Mouse (Mus musculus): Measurements from ENCODE around the gene Pik3c2b.
A peak's percentile ranks its signal among the peaks of the same experiment; 100 is the strongest.

Gene Pik3c2b

DNA sequence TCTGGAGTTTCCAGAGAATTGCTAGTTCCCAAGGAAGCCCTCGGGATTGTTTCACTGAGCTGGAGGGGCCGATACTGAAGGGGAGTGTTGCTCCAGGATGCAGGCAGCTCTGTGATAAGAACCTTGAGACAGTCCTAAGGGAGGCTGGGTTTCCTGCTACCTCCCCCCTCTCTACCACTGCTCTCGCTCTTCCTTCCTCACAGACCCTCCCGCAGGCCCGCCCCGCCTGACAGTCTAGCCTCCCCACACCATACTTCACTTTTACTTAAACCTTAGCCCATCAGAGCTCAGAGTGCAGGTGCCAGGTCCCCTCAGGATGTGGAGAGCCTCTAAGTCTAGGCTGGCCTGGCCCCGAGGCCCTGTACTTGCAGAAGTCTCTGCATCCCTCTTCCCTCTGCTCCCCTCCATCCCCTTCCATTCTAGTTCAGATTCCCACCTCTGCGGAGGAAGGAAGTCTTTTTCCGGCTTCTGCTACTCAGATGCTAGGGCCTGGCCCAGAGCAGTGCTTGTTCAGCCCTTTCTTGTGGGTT, 27.9 kb downstream of the Pik3c2b start:
- peak; percentile 52 for DNase-seq

DNA sequence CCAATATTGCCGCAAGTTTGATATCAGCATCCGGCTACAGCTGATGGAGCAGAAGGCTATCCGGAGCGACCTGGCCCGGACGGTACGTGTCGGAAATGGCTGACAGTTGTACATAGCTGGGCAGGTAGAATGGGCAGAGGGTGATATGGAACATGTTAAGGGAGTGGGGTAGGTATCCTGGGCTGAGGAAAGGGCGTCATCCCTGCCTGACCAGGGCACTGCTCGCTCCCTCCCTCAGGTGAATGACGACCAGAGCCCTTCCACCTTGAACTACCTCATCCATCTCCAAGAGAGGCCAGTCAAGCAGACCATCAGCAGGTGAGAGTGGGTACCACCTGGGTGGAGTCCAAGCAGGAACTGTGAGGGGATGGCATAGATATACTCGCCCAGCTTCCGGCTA, 29.1 kb downstream of the Pik3c2b start:
- DNase-seq: no peak

DNA sequence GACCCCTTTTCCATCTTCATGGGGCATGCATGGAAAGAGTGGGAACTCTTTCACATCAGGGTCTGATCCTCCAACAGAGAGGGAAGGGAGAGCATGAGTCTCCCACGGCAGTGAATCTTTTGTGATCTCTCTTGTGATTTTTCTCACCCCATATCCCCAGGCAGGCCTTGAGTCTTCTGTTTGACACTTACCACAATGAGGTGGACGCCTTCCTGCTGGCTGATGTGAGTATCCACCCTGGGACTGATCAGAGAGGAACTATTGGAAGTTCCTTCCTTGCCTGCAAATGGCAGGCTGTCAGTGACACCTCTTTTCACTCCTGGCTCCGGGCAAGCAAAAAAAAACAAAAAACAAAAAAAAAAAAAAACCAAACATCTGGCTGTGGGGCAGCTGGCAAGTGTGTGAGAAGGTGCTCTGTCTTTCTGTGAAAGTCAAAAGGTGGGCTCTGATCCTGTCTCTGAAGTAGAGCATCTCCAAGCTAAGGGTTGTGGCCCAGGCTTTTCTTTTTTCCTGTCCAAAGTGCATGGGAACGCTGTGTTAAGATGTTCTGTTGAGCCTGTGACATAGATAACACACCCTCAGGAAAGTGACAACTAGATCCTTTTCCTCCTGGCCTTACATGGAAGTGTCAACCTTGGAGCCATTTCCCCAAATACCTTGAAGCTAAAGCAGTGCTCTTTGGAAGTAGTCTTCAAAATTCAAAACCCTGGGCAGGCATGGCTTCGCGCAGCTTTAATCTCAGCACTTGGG, 30.4 kb downstream of the Pik3c2b start:
- DNase-seq: no peak

DNA sequence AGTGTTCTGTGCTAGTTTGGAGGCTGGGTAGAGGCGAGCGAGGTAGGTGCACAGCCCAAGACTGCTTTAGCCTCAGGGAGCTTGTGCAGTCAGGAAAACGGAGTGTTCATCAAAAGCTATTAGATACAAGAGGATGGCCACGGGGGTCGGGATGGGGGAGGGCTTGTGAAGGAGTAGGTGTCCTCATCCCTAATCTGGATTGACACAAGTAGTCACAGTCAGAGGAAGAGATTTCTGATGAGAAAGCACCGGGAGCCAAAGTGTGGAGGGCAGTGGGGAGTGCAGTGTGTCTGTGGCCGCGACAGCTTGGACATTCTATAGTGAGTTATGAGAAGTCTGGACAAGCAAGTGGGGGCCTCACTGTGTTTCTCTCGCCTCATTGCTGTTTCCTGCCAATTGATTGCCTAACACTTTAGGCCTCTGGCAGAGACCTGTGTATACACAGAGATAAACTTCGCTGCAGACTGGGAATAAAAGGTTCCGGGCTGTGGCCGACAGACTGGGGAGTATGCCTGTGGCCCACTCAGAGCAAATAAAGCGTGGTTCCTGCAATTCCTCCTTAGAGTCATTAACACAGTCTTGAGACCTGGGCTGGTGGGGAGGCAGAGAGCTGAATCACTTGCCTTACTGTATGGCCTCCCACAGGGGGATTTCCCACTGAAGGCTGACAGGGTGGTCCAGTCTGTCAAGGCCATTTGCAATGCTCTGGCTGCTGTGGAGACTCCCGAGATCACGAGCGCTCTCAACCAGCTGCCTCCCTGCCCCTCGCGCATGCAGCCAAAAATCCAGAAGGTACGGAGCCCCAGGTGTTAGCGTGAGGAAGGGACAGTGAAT, 31.4 kb downstream of the Pik3c2b start:
- DNase-seq: no peak

DNA sequence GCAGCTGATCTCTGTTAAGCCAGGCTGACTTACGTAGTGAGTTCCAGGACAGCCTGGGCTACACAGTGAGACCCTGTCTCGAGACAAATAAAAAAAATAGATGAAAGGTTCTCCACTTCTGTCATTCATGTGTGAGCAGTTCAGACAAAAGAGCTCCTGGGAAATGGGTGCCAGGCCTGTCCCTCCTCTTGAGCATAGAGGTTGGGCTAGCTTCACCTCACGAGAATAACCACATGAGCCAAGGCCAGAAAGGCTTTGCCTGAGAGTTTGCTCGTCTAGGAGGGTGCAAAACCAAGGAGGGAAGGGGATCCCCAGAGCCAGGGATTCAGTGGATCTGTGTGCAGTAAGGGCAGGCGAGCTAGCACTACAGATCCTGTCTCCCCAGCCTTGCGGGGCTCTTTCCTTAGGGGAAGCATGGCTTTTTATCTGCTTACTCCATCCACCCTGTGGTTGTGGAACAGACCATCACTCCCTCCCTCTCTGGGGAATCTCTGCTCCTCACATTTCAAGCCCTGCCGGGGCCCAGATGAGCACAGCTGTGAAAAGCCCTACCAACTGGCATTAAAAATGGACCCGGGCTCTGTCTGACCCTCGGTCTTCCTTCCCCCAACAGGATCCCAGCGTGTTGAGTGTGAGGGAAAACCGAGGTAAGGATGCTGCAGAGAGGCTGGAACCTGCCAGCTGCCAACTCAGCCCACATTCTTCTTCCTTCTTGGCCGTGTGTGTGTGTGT, 32.3 kb downstream of the Pik3c2b start:
- no peak for DNase-seq

DNA sequence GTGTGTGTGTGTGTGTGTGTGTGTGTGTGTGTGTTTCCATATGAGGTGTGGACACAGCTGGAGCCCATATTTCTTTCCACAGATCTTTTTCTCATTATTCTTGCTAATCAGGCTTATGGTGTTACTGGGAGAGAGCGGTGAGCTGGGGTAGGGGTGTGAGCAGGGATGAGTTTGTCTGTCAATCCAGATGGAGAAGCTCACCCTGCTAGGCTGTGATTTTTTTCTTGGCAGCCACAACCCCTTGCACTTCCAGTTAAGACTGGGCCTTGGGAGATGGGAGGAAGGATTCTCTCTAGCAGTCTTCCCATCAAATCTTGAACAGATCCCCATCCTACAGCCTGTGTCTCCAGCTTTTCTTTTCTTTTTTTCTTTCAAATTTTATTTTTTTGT, 32.9 kb downstream of the Pik3c2b start:
- no peak for DNase-seq

DNA sequence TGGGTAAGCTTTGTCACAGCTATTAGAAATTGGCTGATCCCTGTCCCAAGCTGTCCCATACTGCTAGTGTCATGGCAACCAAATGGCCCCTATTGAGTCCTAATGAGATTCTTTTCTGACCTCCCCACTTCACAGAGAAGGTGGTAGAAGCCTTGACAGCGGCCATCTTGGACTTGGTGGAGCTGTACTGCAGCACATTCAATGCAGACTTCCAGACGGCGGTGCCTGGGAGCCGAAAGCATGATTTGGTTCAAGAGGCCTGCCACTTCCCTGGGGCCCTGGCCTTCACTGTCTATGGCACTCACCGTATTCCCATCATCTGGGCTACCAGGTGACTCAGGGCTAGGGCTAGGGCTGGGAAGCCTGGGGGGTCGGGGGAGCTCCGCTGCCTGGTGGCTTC, 34.0 kb downstream of the Pik3c2b start:
- no peak for DNase-seq

DNA sequence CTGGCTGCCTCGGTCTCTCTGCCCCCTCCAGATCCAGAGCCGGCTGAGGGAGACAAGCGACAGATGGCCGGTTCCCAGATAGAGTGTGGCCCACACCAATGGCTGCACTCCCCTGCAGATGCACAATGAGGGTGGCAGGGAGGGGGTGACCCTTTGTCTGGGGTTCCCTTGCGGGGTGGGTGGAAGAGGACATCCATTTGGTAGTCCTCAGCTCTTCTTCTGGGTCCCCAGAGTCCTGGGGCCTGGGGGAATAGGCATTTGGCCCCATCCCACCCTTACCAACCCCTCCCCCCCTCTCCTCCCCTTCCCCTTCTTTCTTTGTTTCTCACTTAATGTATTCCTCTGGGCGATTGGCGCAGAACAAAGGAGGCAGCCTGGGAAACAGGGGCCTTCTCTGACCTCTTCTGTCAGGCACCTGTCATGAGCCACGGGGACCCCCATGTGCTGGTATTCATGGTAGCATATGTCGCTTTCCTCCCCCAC, 34.7 kb downstream of the Pik3c2b start:
- no peak for DNase-seq

DNA sequence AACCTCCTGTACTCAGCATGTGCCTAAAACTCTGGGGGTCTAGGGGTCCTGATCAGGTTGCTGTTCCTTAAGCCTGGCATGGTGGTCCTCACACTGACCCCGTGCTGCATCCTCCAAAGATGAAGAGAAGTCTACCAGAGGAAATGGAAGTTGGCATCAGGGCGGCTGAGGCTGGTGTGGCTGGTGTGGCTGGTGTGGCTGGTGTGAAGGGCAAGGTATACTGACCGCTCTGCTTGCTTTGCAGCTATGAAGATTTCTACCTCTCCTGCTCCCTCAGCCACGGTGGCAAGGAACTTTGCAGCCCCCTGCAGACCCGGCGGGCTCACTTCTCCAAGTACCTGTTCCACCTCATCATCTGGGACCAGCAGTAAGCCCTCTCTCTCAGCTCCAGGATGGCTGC, 35.2 kb downstream of the Pik3c2b start:
- no peak for DNase-seq

DNA sequence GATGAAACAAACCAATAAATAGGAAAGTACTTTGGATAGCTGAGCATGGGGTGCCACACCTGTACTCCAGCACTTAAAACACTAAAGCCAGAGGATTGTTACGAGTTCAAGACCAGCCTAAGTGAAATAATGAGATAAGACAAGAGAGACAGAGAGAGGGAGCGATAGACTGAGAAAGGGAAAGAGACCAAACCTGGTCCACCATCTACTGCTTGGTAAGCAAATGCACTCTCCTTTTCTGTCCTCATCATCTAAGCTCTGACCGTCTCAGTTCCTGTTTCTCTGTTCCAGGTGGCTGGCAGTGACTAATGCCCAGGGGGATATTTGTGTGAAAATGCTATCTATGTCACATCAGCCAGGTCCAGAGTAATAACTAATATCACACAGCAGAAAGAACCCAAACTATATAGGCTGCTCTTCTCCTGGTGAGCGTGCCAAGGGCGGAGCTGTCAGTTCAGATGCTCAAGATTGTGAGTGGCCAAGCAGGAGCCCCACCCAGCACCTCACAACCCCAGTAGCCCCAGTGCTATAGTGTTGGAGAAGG, 37.6 kb downstream of the Pik3c2b start:
- DNase-seq: no peak

DNA sequence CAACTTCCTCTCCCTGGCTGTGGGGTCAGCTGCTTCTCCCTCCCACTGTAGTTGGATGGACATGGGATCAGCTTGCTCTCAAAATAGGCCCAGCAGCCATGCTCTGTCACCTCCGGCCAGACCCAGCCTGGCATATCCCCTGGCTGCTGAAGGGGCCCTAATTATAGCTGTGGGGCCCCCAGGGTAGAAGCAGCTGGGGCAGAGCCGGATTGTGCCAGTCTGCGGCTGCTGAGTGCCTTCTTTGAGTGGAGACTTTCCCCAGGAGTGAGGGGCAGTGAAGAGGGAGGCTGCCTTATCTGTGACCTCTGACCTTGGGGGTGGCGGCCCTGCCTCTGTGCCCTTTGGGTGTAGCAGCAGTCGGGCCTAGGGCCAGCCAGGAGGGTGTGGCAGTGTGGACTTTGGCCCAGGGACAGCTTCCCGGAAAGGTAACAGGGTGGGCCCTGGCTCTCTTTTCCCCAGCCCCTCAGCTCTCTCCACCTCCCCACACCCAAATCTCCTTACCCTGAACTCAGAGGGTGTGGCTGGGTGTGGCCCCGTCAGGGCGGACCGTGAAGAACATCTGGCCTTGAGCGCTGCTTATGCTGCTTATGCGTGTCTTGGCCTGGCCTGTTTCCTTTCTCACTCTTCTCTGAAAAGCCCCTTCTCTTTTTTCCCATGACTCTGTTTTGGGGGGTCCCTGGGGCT, 38.6 kb downstream of the Pik3c2b start:
- no peak for DNase-seq

DNA sequence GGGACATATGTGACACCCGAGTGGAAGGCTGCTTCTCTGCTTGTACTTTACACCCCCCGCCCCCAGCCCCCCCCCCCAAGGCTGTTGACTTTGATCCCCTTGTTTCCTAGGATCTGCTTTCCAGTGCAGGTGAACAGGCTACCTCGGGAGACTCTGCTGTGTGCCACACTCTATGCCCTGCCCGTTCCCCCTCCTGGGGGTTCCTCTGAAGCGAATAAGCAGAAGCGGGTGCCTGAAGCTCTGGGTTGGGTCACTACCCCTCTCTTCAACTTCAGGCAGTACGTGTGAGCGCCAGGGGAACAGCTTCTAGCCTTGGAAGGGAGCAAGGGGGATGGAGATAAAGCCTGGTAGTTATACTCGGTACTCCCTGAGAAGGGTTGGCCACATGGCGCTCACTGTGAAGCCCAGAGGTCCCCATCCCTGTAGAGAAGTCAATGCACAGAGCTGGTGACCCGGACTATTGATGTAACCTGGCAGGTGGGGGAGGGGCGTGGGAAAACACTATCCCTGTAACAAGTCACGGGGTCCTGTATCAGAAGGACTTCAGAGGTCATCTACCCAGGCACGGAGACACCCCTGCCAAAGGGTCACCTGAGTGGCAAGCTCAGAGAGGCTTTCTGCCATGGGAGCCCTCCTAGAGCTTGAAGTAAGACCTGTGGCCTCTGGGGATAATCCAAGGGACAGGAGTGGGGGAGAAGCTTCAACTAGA, 39.4 kb downstream of the Pik3c2b start:
- DNase-seq: no peak

DNA sequence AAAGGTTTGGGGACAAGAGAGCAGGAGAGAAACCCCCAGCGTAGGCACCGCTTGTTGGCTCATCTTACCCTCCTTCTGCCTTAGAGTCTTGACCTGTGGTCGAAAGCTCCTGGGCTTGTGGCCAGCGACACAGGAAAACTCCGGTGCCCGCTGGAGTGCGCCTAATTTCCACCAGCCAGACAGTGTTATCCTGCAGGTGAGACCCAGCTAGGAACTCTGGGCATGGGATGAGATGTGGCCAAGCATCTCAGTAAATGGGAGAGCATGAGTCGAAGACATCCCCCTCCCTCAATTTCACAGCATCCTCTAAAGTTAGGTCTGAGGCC, 39.9 kb downstream of the Pik3c2b start:
- DNase-seq: peak; percentile 60

DNA sequence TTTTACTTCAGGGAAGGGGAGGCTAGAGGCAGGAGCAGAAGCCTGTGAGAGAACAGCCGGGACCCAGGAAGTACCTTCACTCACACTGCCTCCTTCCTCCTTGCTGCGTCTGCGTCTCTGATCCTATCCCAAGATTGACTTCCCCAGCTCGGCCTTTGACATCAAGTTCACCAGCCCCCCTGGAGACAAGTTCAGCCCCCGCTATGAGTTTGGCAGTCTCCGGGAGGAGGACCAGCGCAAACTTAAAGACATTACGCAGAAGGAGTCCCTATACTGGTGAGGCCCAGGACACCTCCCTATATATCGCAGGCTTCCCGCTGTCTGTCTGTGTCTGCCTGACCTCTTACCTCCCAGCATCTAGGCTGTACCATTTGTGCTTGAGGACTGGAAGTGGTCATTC, 41.3 kb downstream of the Pik3c2b start:
- DNase-seq: no peak

DNA sequence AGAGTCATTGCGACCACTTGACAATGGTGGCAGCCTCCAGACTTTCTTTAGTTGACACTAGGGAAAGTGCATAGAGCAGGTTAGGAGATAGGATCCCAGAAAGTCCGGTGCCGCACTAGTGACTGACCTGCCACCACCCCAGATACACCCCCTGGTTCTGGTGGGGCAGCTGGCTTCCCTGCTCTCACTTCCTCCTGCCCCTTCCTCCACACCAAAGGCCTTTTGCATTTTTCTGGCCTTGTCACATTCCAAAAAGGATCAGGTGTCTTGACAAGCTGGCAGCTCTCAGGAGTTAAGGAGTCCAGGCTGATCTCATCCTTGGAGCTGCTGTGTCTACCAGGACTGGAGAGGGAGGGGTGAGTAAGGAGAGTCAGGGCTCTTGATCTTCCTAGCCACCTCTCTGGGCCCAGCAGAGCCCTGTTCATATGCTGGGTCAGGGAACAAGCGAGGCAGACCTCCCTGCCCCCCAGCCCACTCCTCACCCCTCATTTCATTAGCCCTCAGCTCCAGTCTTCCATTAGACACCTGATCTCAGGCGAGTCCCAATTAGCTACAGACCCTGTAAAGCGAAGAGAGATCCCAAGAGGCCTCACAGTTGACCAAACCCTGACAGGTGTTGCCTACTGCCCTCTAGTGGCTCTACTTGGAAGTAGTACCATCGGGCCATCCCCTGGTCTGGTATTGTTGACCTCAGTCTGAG, 41.9 kb downstream of the Pik3c2b start:
- DNase-seq: peak; percentile 75

DNA sequence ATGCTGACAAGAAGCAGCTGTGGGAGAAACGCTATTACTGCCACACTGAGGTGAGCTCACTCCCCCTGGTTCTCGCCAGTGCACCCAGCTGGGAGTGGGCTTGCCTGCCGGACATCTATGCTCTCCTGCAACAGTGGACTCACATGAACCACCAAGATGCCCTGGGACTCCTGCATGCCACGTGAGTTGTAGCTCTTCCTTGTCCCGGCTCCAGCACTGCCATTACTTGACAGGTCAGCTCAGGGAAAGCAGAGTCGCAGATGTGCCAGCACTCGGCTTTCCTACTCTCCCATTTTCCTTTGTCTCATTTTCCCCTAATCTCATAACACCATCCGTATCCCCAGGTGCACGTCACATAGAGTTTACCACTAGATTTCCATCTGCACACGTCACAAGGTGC, 42.7 kb downstream of the Pik3c2b start:
- DNase-seq: no peak

DNA sequence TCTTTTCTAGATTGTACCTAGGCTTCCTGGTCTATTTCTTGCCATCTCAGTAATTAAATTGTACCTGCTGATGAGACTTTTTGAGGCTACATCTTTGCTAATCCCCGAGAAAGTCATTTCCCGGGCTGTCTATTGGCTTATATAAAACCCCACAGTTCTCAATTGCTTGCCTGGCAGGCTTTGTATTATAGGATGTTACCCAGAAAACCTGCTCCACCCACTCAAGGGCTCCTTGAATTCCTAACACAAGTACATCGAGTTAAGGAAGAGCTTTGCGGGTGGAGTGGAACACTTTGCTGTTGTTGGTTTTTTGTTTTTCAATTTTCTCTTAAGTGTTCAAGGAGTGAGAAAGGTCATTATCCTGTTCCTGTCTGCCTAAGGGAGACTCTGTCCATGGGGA, 43.9 kb downstream of the Pik3c2b start:
- DNase-seq: no peak

DNA sequence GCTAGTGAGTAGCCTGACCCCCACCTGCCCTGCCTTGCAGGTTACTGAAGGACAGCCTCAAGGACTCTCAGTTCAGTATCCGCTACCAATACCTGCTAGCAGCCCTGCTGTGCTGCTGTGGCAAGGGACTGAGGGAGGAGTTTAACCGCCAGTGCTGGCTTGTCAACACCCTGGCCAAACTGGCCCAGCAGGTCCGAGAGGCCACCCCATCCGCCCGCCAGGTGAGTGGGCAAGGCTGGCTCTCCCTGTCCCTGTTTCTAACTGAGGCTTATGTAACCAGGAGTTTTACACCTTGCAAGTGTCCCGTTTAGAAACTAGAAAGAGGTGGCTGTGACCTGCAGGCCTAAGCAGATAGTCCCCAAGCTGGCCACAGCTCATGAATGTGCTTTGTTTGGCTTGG, 45.2 kb downstream of the Pik3c2b start:
- DNase-seq: peak; percentile 88

DNA sequence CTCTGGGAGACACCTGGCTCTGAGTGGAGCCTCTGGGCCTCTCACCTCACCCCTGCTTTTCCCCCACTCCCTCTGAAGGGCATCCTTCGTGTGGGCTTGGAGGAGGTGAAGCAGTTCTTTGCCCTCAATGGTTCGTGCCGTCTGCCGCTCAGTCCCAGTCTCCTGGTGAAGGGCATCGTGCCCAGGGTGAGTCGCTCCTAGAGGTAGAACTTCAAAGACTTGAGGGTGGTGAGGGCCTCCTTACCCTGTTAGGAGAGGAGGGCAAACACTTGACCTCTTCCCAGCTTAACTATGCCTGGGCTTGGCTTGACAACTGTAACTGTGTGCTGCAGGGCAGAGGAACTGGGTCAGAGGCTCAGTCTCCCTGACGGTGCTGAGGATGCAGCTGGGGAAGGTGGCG, 46.0 kb downstream of the Pik3c2b start:
- peak; percentile 19 for DNase-seq

DNA sequence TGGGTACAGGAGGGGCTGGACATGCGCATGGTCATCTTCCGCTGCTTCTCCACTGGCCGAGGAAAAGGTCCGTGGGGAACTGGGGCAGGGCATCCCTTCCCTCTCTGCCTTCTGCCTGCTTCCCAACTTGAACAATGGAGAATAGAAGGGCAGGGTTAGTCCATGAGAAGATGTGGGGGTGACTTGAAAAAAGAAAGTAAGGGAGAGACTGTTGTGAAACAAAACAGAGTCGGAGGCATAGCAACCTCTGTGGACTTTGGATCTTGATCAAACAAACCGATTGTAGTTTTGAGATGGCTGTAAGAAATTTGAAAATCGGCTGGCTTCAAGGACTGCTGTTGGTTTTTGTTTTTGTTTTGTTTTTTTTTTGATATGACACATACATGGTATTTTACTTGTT, 48.3 kb downstream of the Pik3c2b start:
- DNase-seq: no peak

All from kidney, adult 9 months (tissue).